Mouse (Mus musculus): ENCODE results near the gene Gm45837. TPM values are rescaled to one million over a fixed set of nuclear protein-coding genes. Genes with fewer than 3 reads are reported as not detected.

The Gm45837 gene
- total RNA-seq, 4 experiments from 2014 or later: 1.2 to 1.6 TPM; not detected in 2

DNA sequence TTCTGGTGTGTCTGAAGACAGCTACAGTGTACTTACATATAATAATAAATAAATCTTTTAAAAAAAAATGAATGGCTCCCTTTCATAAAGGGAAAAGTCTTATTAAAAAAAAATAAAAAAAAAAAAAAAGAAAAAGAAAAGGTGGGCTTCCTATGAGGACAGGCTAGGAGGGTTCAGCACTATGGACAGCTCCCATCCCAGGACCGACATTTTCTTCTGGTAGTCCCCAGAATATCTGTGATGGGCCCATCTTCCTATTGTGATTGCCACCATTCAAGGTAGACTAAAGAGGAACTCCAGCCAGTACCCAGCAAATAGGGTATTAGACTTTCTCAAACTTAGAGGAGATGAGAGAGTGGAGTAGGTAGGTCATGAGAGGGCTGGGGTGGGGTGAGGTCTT is 27.2 kb downstream of the Gm45837 start:
- no peak for DNase-seq (ENCODE audit: low spot score in 2 of 2)

DNA sequence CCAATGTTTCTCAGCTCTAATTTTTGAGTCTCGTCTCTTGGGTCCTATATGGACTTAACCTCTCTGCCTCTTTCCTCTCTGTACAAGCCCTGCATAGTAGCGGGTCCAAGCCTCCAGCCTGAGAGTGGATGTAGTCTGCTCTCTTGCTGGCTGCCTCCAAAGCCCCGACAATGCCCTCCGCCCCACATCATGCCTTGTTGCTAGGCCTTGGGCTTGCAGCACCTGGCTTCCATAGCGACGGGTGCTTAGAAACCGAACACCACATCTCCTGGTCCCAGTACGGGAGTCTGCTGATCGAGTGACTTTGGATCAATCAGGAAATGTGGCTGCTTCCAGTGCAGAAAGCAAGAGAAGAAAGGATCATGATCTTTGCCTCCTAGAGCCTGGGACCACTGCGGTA is 32.4 kb downstream of the Gm45837 start:
- DNase-seq (ENCODE audit: low spot score in 2 of 2): no peak

DNA sequence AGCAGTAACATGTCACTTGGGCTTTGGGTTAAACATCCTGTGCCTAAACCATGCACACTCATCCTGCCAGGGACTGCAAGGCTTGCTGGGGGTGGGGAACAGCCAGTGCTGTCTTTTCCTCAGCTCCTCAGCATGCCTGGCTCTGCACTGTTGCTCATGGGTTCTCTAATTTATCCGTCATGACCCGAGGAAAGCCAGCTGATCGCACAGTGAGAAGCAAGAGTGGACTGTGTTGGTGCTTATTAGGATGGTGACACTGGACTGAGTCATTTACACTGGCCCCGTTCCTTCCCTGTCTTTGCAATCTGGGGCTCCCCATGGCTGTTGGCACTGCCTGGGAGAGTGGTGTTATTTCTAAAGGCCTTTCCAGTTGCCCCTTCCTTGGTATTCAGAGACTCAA is 33.5 kb downstream of the Gm45837 start:
- DNase-seq (ENCODE audit: low spot score in 2 of 2): no peak

- no peak for DNase-seq (ENCODE audit: low spot score in 2 of 2)
Measured at GRCm38 (mm10) chr7:101449855-101450254, 39.2 kb downstream of the Gm45837 start.

GRCm38 (mm10) chr7:101450422-101451401 is 40.0 kb downstream of the Gm45837 start:
- peak; percentile 73 to 96 for DNase-seq (ENCODE audit: low spot score in 2 of 2)

DNA sequence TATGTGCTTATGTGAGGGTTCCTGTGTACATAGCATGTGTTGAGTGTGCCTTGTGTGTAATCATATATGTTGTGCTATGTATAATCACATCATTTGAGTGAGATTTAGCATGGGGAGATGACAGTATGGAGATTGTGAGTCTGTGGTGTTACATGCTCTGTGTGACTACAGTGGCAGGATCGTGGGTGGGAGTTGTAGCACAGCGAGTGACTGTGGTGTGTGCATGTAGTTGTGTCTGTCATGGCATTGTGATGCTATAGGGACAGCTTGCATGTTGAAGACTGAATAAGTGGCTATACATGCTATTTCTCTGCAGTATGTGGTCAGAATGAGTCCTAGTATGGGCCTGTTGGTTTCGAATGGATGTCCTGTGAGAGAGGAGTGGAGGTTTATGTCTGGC is 42.0 kb downstream of the Gm45837 start:
- no peak for DNase-seq (ENCODE audit: low spot score in 2 of 2)

GRCm38 (mm10) chr7:101453296-101453695 is 42.6 kb downstream of the Gm45837 start:
- no peak for DNase-seq (ENCODE audit: low spot score in 2 of 2)

- DNase-seq (ENCODE audit: low spot score in 2 of 2): no peak
Measured at GRCm38 (mm10) chr7:101453725-101454124, 43.0 kb downstream of the Gm45837 start.

GRCm38 (mm10) chr7:101454479-101454878 is 43.8 kb downstream of the Gm45837 start:
- DNase-seq (ENCODE audit: low spot score in 2 of 2): no peak

- no peak for DNase-seq (ENCODE audit: low spot score in 2 of 2)
Measured at GRCm38 (mm10) chr7:101455141-101455540, 44.5 kb downstream of the Gm45837 start.

DNA sequence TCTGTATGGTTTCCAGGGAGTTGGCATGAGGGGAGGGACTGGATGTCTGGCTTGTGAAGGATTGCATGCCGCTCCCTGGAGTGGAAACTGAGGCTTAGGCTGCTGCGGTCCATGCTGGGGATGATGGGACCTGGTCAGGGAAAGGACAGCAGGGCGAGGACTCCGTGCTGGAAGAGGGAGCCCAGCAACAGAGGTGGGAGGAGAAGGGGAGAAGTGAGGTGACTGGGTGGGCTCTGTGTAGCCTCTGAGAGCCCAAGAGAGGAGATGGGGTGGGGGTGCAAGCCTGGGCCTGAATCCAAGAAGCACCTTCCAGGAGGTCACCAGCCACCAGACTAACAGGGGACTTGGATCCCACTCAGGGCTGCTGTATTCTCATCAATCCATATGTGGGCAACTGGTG is 45.6 kb downstream of the Gm45837 start:
- DNase-seq (ENCODE audit: low spot score in 2 of 2): no peak

DNA sequence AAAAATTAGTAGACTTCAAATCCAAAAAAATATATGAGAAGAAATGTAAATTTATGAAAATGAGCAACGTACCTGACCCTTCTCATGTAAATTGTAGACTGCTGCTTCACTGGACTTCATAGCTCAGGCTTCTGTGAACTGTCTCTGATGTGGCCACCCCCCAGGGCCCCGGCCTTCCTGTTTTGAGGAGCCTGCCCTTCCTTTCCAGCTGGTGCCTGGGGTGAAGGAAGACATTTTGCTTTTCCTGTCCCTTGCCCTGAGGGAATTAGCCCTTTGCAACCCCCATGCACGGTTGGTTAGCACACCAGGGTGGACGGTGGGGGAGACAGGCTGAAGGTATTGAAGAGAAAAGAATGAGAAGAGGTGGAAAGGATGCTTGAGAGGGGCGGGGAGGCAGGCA is 46.1 kb downstream of the Gm45837 start:
- no peak for DNase-seq (ENCODE audit: low spot score in 2 of 2)

GRCm38 (mm10) chr7:101457283-101457682 is 46.6 kb downstream of the Gm45837 start:
- DNase-seq (ENCODE audit: low spot score in 2 of 2): peak in 1 of 2 experiments; percentile 83

DNA sequence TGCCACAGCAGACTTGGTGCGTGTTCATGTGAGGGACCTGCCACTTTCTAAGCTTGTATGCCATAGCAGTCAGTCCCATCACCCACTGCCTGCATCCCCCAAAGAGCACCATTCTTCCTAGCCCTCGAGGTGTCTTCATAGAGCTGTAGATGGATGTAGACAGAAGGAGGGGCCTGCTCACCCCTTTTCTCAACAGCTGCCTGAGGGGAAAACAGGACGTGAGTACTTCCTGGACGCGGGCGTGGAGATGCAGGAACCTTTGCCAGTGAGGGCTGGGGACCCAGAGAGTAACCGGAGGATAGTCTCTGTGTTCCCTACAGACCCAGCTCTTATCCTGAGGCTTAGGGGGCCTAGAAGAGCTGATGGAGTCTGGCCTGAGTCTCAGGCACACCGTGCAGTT is 47.1 kb downstream of the Gm45837 start:
- DNase-seq (ENCODE audit: low spot score in 2 of 2): no peak

GRCm38 (mm10) chr7:101458278-101458781 is 47.6 kb downstream of the Gm45837 start:
- no peak for DNase-seq (ENCODE audit: low spot score in 2 of 2)

DNA sequence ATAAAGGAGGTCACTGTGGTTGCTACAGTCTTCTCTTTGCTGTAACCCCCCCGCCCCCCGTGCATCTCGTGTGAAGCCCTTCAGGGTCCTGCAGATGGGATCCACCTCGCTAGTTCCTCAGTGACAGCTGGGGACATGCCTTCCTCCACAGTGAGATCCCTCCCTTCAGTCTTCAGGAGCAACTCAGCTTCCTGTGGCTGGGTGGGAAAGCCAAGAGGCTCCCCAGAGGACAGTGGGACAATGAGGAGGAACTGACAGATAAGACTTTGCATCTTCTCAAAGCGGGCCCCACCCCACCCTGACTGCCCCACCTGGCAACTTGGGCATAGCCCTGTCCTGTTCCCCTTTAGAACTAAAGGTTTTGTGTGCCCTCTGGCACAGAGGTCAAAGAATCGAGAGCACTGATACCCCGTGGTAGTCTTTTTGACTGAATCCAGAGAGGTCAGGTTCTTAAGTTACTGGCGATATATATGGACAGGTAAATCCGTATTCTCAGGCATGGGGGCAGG is 48.7 kb downstream of the Gm45837 start:
- no peak for DNase-seq (ENCODE audit: low spot score in 2 of 2)

- DNase-seq (ENCODE audit: low spot score in 2 of 2): no peak
Measured at GRCm38 (mm10) chr7:101459923-101460607, 49.4 kb downstream of the Gm45837 start.

DNA sequence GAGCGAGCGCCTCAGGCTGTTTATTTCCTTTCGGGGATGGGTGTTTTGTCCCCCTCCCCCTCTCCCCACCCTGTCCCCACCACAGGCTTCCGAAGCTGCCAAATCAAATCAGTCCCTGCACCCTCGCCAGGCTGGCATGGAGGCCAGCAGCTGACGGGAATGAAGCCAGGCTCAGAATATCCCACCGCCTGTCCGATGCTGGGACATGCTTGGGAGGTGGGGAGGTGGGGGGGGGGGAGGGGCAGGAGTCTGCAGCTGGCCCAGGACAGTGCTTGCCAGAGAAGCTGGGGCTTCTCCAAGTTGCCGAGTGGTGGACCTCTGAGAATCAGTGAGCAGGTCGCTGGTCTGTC is 49.9 kb downstream of the Gm45837 start:
- no peak for DNase-seq (ENCODE audit: low spot score in 2 of 2)

- DNase-seq (ENCODE audit: low spot score in 2 of 2): no peak
Measured at GRCm38 (mm10) chr7:101461571-101461970, 50.9 kb downstream of the Gm45837 start.

- peak in 1 of 2 experiments; percentile 67 for DNase-seq (ENCODE audit: low spot score in 2 of 2)
Measured at GRCm38 (mm10) chr7:101462327-101463068, 51.8 kb downstream of the Gm45837 start.

DNA sequence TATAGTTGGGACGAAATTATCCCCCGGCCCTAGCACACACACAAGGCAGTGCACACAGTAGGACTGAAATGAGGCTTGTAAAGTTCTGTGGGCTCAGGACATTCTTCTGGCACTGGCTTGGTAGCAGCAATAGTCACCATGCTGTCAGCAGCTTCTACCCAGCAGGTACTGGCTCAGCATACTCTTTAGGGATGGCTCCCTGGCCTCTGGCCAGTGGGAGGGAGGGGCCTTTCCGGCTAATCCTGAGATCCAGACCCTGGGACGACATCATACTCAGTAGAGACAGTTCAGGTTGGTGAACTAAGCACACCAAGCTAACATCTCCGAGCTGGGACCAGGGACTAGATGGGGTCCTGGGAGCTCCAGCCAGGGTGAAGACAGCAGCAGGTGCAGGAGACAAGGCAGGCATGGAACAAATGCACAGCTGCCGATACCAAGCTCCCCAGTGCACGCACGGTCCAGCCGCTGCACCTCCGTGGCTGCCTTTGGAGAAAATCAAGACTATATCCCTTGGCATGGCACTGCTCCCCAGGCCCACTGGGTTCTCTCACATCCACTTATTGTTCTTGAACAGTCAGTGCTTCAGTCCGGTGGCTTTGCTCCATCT is 53.1 kb downstream of the Gm45837 start:
- DNase-seq (ENCODE audit: low spot score in 2 of 2): no peak

Measured in left cerebral cortex, adult 8-10 months (tissue).